Mouse (Mus musculus) CH12.LX (cell line): Measurements from ENCODE around the gene Fam185a. TPM values are rescaled to one million over a fixed set of nuclear protein-coding genes. Genes with fewer than 3 reads are reported as not detected.

Experiments
- DNase-seq: peaks from one replicate; pipeline ENCODE4 v3.0.0-alpha.2; 2013; ENCODE audit errors: extremely low read depth
- H3K27ac ChIP-seq: 2 replicates; pipeline ENCODE4 v1.5.1; 2012; ENCODE audit warnings: low read depth, mild to moderate bottlenecking, control low read depth, moderate library complexity; ENCODE audit not compliant: insufficient read depth
- H3K27me3 ChIP-seq: replicated peaks from 2 replicates; pipeline ENCODE3; 2012; ENCODE audit warnings: inconsistent platforms
- H3K36me3 ChIP-seq, 2 experiments: replicated peaks in 1 of 2; 2 replicates each; pipeline versions ENCODE3 to v1.6.1; 2012; ENCODE audit warnings: inconsistent platforms in 1 of 2, low read length in 1 of 2, mild to moderate bottlenecking in 1 of 2, mixed read lengths in 1 of 2, moderate library complexity in 1 of 2; ENCODE audit not compliant: control insufficient read depth in 1 of 2, insufficient read depth in 1 of 2
- H3K4me1 ChIP-seq, 2 experiments: 2 replicates each; pipeline ENCODE4 v1.6.1; 2012; ENCODE audit warnings: inconsistent platforms in 1 of 2, moderate library complexity in 1 of 2; ENCODE audit not compliant: insufficient read depth in 2 of 2, control insufficient read depth in 1 of 2
- H3K4me2 ChIP-seq: 2 replicates; pipeline ENCODE4 v1.6.1; 2012; ENCODE audit warnings: low read depth, mild to moderate bottlenecking, control low read depth; ENCODE audit not compliant: poor library complexity, insufficient read depth, severe bottlenecking
- H3K4me3 ChIP-seq, 3 experiments: fragments of 150-350 bp in 1 of 3; sonication (generic) in 1 of 3; replicated peaks in 1 of 3; 2 replicates each; pipeline versions ENCODE3 to v1.5.1; 2011 to 2012; ENCODE audit warnings: low read depth in 2 of 3, low read length in 2 of 3, mild to moderate bottlenecking in 2 of 3, moderate library complexity in 2 of 3, control low read depth in 1 of 3, improper control_type of control experiment in 1 of 3, inconsistent platforms in 1 of 3, mixed read lengths in 1 of 3; ENCODE audit not compliant: poor library complexity in 1 of 3
- H3K79me2 ChIP-seq: replicated peaks from 2 replicates; pipeline ENCODE4 v1.6.1; 2012; ENCODE audit warnings: mild to moderate bottlenecking, moderate library complexity; ENCODE audit not compliant: control insufficient read depth, poor library complexity, insufficient read depth, severe bottlenecking; ENCODE audit errors: extremely low read depth
- H3K9ac ChIP-seq: 2 replicates; pipeline ENCODE4 v1.6.1; 2012; ENCODE audit warnings: low read depth, mild to moderate bottlenecking, control low read depth, moderate library complexity; ENCODE audit not compliant: insufficient read depth
- H3K9me3 ChIP-seq: replicated peaks from 2 replicates; pipeline ENCODE3; 2012; ENCODE audit warnings: low read length, inconsistent platforms, mixed read lengths
- BHLHE40 ChIP-seq: IDR thresholded peaks from 2 replicates; pipeline ENCODE4 v1.6.1; 2011; ENCODE audit warnings: mild to moderate bottlenecking, low read depth, low read length, improper control_type of control experiment
- CHD1 ChIP-seq: IDR thresholded peaks from 2 replicates; pipeline ENCODE4 v1.6.1; 2012; ENCODE audit warnings: low read depth, low read length, improper control_type of control experiment, inconsistent platforms
- CTCF ChIP-seq, 2 experiments: IDR thresholded peaks in 1 of 2; conservative IDR thresholded peaks in 1 of 2; 2 replicates each; pipeline ENCODE4 v1.5.1; 2011 to 2012; ENCODE audit warnings: low read depth in 2 of 2, low read length in 2 of 2, improper control_type of control experiment in 1 of 2, inconsistent platforms in 1 of 2, mild to moderate bottlenecking in 1 of 2, moderate library complexity in 1 of 2
- EP300 ChIP-seq: IDR thresholded peaks from 2 replicates; pipeline ENCODE4 v1.6.1; 2011; ENCODE audit warnings: low read length, improper control_type of control experiment
- ETS1 ChIP-seq: conservative IDR thresholded peaks from 2 replicates; pipeline ENCODE4 v1.6.1; 2012; ENCODE audit warnings: low read depth, mild to moderate bottlenecking, inconsistent platforms, low read length, improper control_type of control experiment, moderate library complexity
- JUND ChIP-seq: conservative IDR thresholded peaks from 2 replicates; pipeline ENCODE4 v1.6.1; 2011; ENCODE audit warnings: low read depth, low read length, improper control_type of control experiment
- KAT2A ChIP-seq: IDR thresholded peaks from 2 replicates; pipeline ENCODE4 v1.6.1; 2012; ENCODE audit warnings: low read length, improper control_type of control experiment, inconsistent platforms; ENCODE audit not compliant: insufficient replicate concordance
- MAZ ChIP-seq: IDR thresholded peaks from 2 replicates; pipeline ENCODE4 v1.6.1; 2012; ENCODE audit warnings: low read depth, mild to moderate bottlenecking, inconsistent platforms, low read length, improper control_type of control experiment, moderate library complexity
- MEF2A ChIP-seq: IDR thresholded peaks from 2 replicates; pipeline ENCODE4 v1.6.1; 2014; ENCODE audit warnings: low read depth, mild to moderate bottlenecking, inconsistent platforms, low read length, improper control_type of control experiment, borderline replicate concordance
- PAX5 ChIP-seq: IDR thresholded peaks from 2 replicates; pipeline ENCODE4 v1.6.1; 2012; ENCODE audit warnings: low read length, inconsistent platforms, mixed read lengths
- POLR2A ChIP-seq: IDR thresholded peaks from 2 replicates; pipeline ENCODE4 v1.6.1; 2011; ENCODE audit warnings: low read depth, mild to moderate bottlenecking, improper control_type of control experiment, low read length
- SIN3A ChIP-seq: IDR thresholded peaks from 2 replicates; pipeline ENCODE4 v1.6.1; 2012; ENCODE audit warnings: low read length, improper control_type of control experiment, inconsistent platforms
- SMC3 ChIP-seq: IDR thresholded peaks from 2 replicates; pipeline ENCODE4 v1.6.1; 2011; ENCODE audit warnings: low read depth, low read length, improper control_type of control experiment
- USF1 ChIP-seq: IDR thresholded peaks from 2 replicates; pipeline ENCODE4 v1.6.1; 2014; ENCODE audit warnings: low read depth, mild to moderate bottlenecking, inconsistent platforms, low read length, improper control_type of control experiment
- USF2 ChIP-seq: conservative IDR thresholded peaks from 2 replicates; pipeline ENCODE4 v1.6.1; 2011; ENCODE audit warnings: low read depth, low read length, improper control_type of control experiment
- ZMIZ1 ChIP-seq: IDR thresholded peaks from 2 replicates; pipeline ENCODE4 v1.6.1; 2012; ENCODE audit warnings: low read depth, mild to moderate bottlenecking, inconsistent platforms, low read length, improper control_type of control experiment
- dilution Hi-C: fragments of 300-500 bp; cut with MboI; formaldehyde crosslinking; loops from 2 replicates; pipeline ENCODE4 v1.14.3; 2020; ENCODE audit warnings: low sequenced_read_pairs; ENCODE audit not compliant: extremely low pct_unique_long_range_greater_than_20kb, extremely low pct_ligation_motif_present
- in situ Hi-C: fragments of 300-500 bp; cut with MboI; formaldehyde crosslinking; loops from 3 replicates; pipeline ENCODE4 v1.14.3; 2019; ENCODE audit warnings: low sequenced_read_pairs, low pct_ligation_motif_present, low pct_unique_long_range_greater_than_20kb, mixed read lengths
- polyA plus RNA-seq: library from polyadenylated mRNA; unstranded; fragments of >175 nt; gene quantifications from 2 replicates; pipeline ENCODE4 v1.2.1, GENCODE M21; 2012; ENCODE audit warnings: low read depth; ENCODE audit not compliant: insufficient read length
- total RNA-seq, 2 experiments: library from RNA; depleted of rRNA; stranded (reverse); fragments of 300-350 nt in 1 of 2; fragments of >200 nt in 1 of 2; gene quantifications; 2 replicates each; pipeline ENCODE4 v1.2.3; 2012 to 2014

Gene Fam185a
- total and polyA plus RNA-seq, 3 experiments: 13.4 to 30.6 (median 16.1) TPM

DNA sequence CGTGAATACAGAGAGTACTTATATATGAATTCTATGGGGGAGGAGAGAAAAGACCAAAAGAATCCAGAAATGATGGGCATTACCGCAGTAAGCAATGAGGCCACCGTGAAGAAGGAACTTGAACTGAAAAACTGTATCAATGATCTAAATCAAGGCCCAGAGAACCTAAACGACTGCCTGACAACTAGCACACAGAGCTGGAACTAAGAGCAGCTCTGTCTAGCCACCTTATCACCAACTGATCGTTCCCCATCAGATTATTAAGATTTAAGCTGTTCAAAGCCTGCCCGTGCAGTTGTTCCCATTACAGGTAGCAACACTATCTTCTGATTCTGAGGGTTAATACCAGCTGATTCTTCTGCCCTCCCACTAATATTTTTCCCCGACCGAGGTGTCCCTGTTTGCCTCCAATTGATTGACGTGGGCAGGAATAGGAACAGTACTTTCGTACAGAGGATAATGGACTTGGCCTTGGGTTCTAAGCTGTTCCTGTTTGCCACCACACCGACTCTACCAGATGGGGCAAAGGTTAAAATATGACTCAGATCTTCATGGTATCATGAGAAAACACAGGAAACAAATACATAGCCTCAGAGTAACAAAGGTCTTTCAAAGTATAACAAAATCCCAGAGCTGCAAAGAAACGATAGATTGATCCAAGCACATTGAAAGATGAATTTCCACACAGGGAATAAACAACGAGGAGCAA, 40.4 kb upstream of the Fam185a start:
- TF ChIP-seq ZMIZ1 (no peak), USF1 (no peak), EP300 (no peak), JUND (no peak), MEF2A (no peak), USF2 (no peak), CHD1 (no peak), SMC3 (no peak), PAX5 (no peak), KAT2A (no peak), ETS1 (no peak), SIN3A (no peak), BHLHE40 (no peak)
- Histone ChIP-seq H3K27me3 (no peaks in the 10 kb centered on the region), H3K9me3 (no peaks in the 10 kb centered on the region), H3K36me3 (no peaks in the 10 kb centered on the region), H3K27ac (no peak overlapping the region), H3K79me2 (no peaks in the 10 kb centered on the region), H3K4me3 (no peak overlapping the region), H3K9ac (no peak overlapping the region), H3K4me1 (peaks cover 16 to 47% of the 10 kb centered on the region in 2 experiments; a peak in 3 of 4 replicates), H3K4me2 (no peak overlapping the region)
- in situ Hi-C loops: no loop called here
- dilution Hi-C loops: no loop called here
- DNase-seq: no peak

DNA sequence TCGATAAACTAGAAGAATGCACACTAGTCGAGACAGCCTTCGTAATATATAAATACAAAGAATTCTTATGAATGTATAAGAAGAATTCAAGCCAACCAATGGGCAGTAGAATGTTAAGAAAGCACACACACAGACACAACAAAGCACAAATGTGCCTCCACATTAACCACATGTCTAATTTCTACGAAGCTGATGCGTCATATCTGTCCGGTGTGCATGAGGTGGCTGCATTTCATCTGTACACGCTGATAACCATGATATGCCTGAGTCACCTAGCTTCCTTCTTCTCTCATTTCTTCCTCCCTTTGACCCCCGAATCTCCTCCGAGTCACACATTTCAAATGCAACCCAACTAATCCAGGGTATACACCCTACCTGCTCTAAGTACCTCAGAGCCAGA, 39.8 kb upstream of the Fam185a start:
- no peaks in the 10 kb centered on the region for H3K79me2 ChIP-seq
- H3K27ac ChIP-seq: no peak overlapping the region
- dilution Hi-C loops: no loop called here
- no peak overlapping the region for H3K4me3 ChIP-seq
- no peak for DNase-seq
- no peaks in the 10 kb centered on the region for H3K27me3 ChIP-seq
- H3K4me2 ChIP-seq: no peak overlapping the region
- peaks cover 16 to 47% of the 10 kb centered on the region in 2 experiments; a peak in 3 of 4 replicates for H3K4me1 ChIP-seq
- no peaks in the 10 kb centered on the region for H3K9me3 ChIP-seq
- TF ChIP-seq USF2: no peak
- no peak for TF ChIP-seq CTCF (conservative IDR thresholded peaks at IDR 0.05 in 1 of 2, IDR thresholded peaks at IDR 0.05 in 1 of 2; ENCODE audit: low read depth in 2 of 2, low read length in 2 of 2)
- TF ChIP-seq POLR2A: no peak
- TF ChIP-seq MAZ: no peak
- H3K9ac ChIP-seq: no peak overlapping the region
- in situ Hi-C loops: no loop called here
- no peaks in the 10 kb centered on the region for H3K36me3 ChIP-seq
